Mouse (Mus musculus): Measurements from ENCODE around the gene Ppp1r37. TPM values are rescaled to one million over a fixed set of nuclear protein-coding genes. Genes with fewer than 3 reads are reported as not detected.

The Ppp1r37 gene
- total RNA-seq, 2 experiments from 2014 or later: 45.4 to 45.6 TPM

GRCm38 (mm10) chr7:19500420-19501363, 62.2 kb downstream of the Ppp1r37 start:
- no peak for DNase-seq

GRCm38 (mm10) chr7:19498326-19498725, 64.5 kb downstream of the Ppp1r37 start:
- DNase-seq: no peak

GRCm38 (mm10) chr7:19496214-19496555, 66.7 kb downstream of the Ppp1r37 start:
- DNase-seq: no peak

GRCm38 (mm10) chr7:19495521-19496213, 67.2 kb downstream of the Ppp1r37 start:
- DNase-seq: peak; percentile 45

GRCm38 (mm10) chr7:19494751-19495474, 68.0 kb downstream of the Ppp1r37 start:
- DNase-seq: no peak

GRCm38 (mm10) chr7:19491731-19492130, 71.1 kb downstream of the Ppp1r37 start:
- peak; percentile 71 for DNase-seq

GRCm38 (mm10) chr7:19489525-19489924, 73.4 kb downstream of the Ppp1r37 start:
- DNase-seq: no peak

GRCm38 (mm10) chr7:19486549-19486948, 76.3 kb downstream of the Ppp1r37 start:
- no peak for DNase-seq

- no peak for DNase-seq
These were observed 77.4 kb downstream of the Ppp1r37 start for GRCm38 (mm10) chr7:19485488-19485887.

- no peak for DNase-seq
These were observed 79.6 kb downstream of the Ppp1r37 start for GRCm38 (mm10) chr7:19483281-19483680.

Other genes starting within 250 kb of the Ppp1r37 start
- gene Ercc1, start 218.3 kb downstream of the Ppp1r37 start, total RNA-seq (2021): 10 to 100 TPM; 42.4 to 43.5 TPM
- 1 to 10 TPM; 9.0 to 9.5 TPM for gene Cd3eap, start 203.6 kb downstream of the Ppp1r37 start, total RNA-seq (2021)
- 10 to 100 TPM; 39.0 to 47.2 TPM for gene Ppp1r13l, start 203.3 kb downstream of the Ppp1r37 start, total RNA-seq (2021)
- 10 to 100 TPM; 13.8 to 18.6 TPM for gene Ercc2, start 181.1 kb downstream of the Ppp1r37 start, total RNA-seq (2021)
- under 1 TPM; 0.33 to 0.36 TPM for gene Klc3, start 159.0 kb downstream of the Ppp1r37 start, total RNA-seq (2021)
- gene Ckm, start 158.3 kb downstream of the Ppp1r37 start, total RNA-seq (2021): 1,000 to 10,000 TPM; 2,784 to 3,078 TPM
- gene Mark4, start 104.3 kb downstream of the Ppp1r37 start, total RNA-seq (2021): 10 to 100 TPM; 28.8 to 30.3 TPM
- 1 to 10 TPM in 1 of 2 experiments, under 1 TPM in 1; 0.93 to 1.1 TPM for gene Exoc3l2, start 99.7 kb downstream of the Ppp1r37 start, total RNA-seq (2021)
- gene Bloc1s3, start 54.7 kb downstream of the Ppp1r37 start, total RNA-seq (2021): 1 to 10 TPM; 2.0 to 2.5 TPM
- 10 to 100 TPM; 45.8 to 46.8 TPM for gene Trappc6a, start 54.7 kb downstream of the Ppp1r37 start, total RNA-seq (2021)
- not detected for gene Nkpd1, start 45.2 kb downstream of the Ppp1r37 start, total RNA-seq (2021)
- gene Zfp296, start 14.2 kb upstream of the Ppp1r37 start, total RNA-seq (2021): under 1 TPM in 1 of 2 experiments, not detected in 1; 0.17 TPM
- 10 to 100 TPM; 55.3 to 61.1 TPM for gene Gemin7, start 14.5 kb upstream of the Ppp1r37 start, total RNA-seq (2021)
- 10 to 100 TPM; 33.0 to 33.7 TPM for gene Clasrp, start 41.4 kb upstream of the Ppp1r37 start, total RNA-seq (2021)
- 1 to 10 TPM; 8.1 to 9.1 TPM for gene Relb, start 66.4 kb upstream of the Ppp1r37 start, total RNA-seq (2021)
- gene Clptm1, start 102.0 kb upstream of the Ppp1r37 start, total RNA-seq (2021): 10 to 100 TPM; 98.0 to 99.1 TPM
- gene Apoc2, start 114.9 kb upstream of the Ppp1r37 start, total RNA-seq (2021): under 1 TPM in 1 of 2 experiments, not detected in 1; 0.52 TPM
- not detected for gene Gm44805, start 118.3 kb upstream of the Ppp1r37 start, total RNA-seq (2021)
- gene Apoc4, start 118.4 kb upstream of the Ppp1r37 start, total RNA-seq (2021): not detected
- gene Apoc1, start 129.6 kb upstream of the Ppp1r37 start, total RNA-seq (2021): 1 to 10 TPM; 1.9 to 3.0 TPM
- gene Apoe, start 136.1 kb upstream of the Ppp1r37 start, total RNA-seq (2021): 100 to 1,000 TPM; 198 to 213 TPM
- 100 to 1,000 TPM; 147 to 153 TPM for gene Tomm40, start 152.4 kb upstream of the Ppp1r37 start, total RNA-seq (2021)
- 10 to 100 TPM; 41.7 to 45.4 TPM for gene Nectin2, start 187.4 kb upstream of the Ppp1r37 start, total RNA-seq (2021)
- gene Bcam, start 207.9 kb upstream of the Ppp1r37 start, total RNA-seq (2021): 100 to 1,000 TPM; 263 to 285 TPM
- gene Cblc, start 233.7 kb upstream of the Ppp1r37 start, total RNA-seq (2021): not detected